Mouse (Mus musculus): ENCODE measurements at regions not wholly inside any gene's neighbourhood (a gene's known extent, or its start where the extent isn't known, plus 50 kb on each side); places are given as distances from the start of the nearest gene placed in this dataset.

DNA sequence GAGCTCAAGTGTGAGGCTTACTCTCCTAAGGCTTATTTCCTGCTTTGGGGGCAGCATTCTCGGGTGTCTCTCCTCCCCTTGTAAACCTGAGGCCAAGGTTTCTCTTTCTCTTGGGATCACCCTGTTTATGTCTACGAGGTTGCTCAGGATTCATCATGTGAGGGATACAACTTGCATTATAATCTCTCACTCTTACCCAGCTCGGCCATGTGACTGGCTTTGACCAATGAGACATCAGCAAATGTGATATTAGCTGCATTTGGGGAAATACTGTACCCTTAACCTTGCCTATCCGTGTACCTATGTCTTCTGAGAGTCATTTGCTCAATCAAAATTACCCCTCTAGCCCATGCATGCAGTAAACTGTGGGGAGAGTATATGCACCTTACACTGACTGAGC, 498.0 kb upstream of the Btbd3 start:
- TF ChIP-seq CTCF (IDR thresholded peaks at IDR 0.05; ENCODE audit: extremely low read depth, insufficient read depth, low read length) = no peak
- no peak for TF ChIP-seq POLR2A (IDR thresholded peaks at IDR 0.05; ENCODE audit: extremely low read depth, insufficient read depth, low read length)
